Mouse (Mus musculus) MEL (cell line): ENCODE data around the gene Cyp2d22. TPM values are rescaled to one million over a fixed set of nuclear protein-coding genes. Genes with fewer than 3 reads are reported as not detected.

Source experiments
- DNase-seq: peaks from one replicate; pipeline ENCODE4 v3.0.0; 2011; ENCODE audit warnings: low read depth, low spot score
- H3K27ac ChIP-seq: 2 replicates; pipeline ENCODE4 v1.5.1; 2012; ENCODE audit warnings: low read depth, mild to moderate bottlenecking, control low read depth, low read length, moderate library complexity; ENCODE audit not compliant: control insufficient read depth
- H3K27me3 ChIP-seq, 2 experiments: fragments of 150-350 bp in 1 of 2; sonication (generic) in 1 of 2; 2 replicates each; pipeline ENCODE4 v1.6.1; 2012; ENCODE audit warnings: low read length in 2 of 2, mild to moderate bottlenecking in 2 of 2, improper control_type of control experiment in 1 of 2, moderate library complexity in 1 of 2; ENCODE audit not compliant: insufficient read depth in 2 of 2, control insufficient read depth in 1 of 2
- H3K36me3 ChIP-seq, 2 experiments: 2 replicates each; pipeline ENCODE4 v1.6.1; 2012 to 2014; ENCODE audit warnings: low read length in 2 of 2, improper control_type of control experiment in 1 of 2, inconsistent platforms in 1 of 2, mild to moderate bottlenecking in 1 of 2; ENCODE audit not compliant: insufficient read depth in 2 of 2, control insufficient read depth in 1 of 2
- H3K4me1 ChIP-seq, 2 experiments: fragments of 150-350 bp in 1 of 2; sonication (generic) in 1 of 2; 2 replicates each; pipeline ENCODE4 v1.6.1; 2012; ENCODE audit warnings: low read length in 2 of 2, improper control_type of control experiment in 1 of 2, mild to moderate bottlenecking in 1 of 2; ENCODE audit not compliant: insufficient read depth in 2 of 2, control insufficient read depth in 1 of 2
- H3K4me3 ChIP-seq, 2 experiments: fragments of 150-350 bp in 1 of 2; sonication (generic) in 1 of 2; 2 replicates each; pipeline ENCODE4 v1.5.1; 2012; ENCODE audit warnings: low read depth in 2 of 2, low read length in 2 of 2, mild to moderate bottlenecking in 2 of 2, moderate library complexity in 2 of 2, control low read depth in 1 of 2, improper control_type of control experiment in 1 of 2; ENCODE audit not compliant: control insufficient read depth in 1 of 2, insufficient read depth in 1 of 2
- H3K79me2 ChIP-seq: 2 replicates; pipeline ENCODE4 v1.6.1; 2012; ENCODE audit warnings: mild to moderate bottlenecking, low read length, moderate library complexity; ENCODE audit not compliant: control insufficient read depth, poor library complexity, insufficient read depth
- H3K9ac ChIP-seq: 2 replicates; pipeline ENCODE4 v1.6.1; 2012; ENCODE audit warnings: low read depth, mild to moderate bottlenecking, control low read depth, low read length, moderate library complexity; ENCODE audit not compliant: control insufficient read depth, poor library complexity, severe bottlenecking
- H3K9me3 ChIP-seq: fragments of 150-350 bp; sonication (generic); replicated peaks from 2 replicates; pipeline ENCODE4 v1.6.1; 2012; ENCODE audit warnings: mild to moderate bottlenecking, low read length, improper control_type of control experiment, moderate library complexity; ENCODE audit not compliant: insufficient read depth
- BHLHE40 ChIP-seq: IDR thresholded peaks from 2 replicates; pipeline ENCODE4 v1.6.1; 2012; ENCODE audit warnings: low read depth, mild to moderate bottlenecking, inconsistent platforms, low read length, improper control_type of control experiment, borderline replicate concordance
- CTCF ChIP-seq, 3 experiments: IDR thresholded peaks in 2 of 3; conservative IDR thresholded peaks in 1 of 3; 2 replicates each; pipeline ENCODE4 v1.5.1; 2011 to 2012; ENCODE audit warnings: low read length in 3 of 3, low read depth in 2 of 3, mild to moderate bottlenecking in 2 of 3, improper control_type of control experiment in 1 of 3, inconsistent platforms in 1 of 3, mixed read lengths in 1 of 3, moderate library complexity in 1 of 3; ENCODE audit not compliant: control insufficient read depth in 1 of 3, insufficient read depth in 1 of 3, poor library complexity in 1 of 3, severe bottlenecking in 1 of 3
- EP300 ChIP-seq, 2 experiments: IDR thresholded peaks; 2 replicates each; pipeline ENCODE4 v1.6.1; 2011; ENCODE audit warnings: improper control_type of control experiment in 2 of 2, low read length in 2 of 2, low read depth in 1 of 2, mild to moderate bottlenecking in 1 of 2
- GABPA ChIP-seq: IDR thresholded peaks from 2 replicates; pipeline ENCODE4 v1.6.1; 2012; ENCODE audit warnings: low read depth, mild to moderate bottlenecking, inconsistent platforms, low read length, improper control_type of control experiment, moderate library complexity
- HCFC1 ChIP-seq: IDR thresholded peaks from 2 replicates; pipeline ENCODE4 v1.6.1; 2012; ENCODE audit warnings: low read depth, mild to moderate bottlenecking, inconsistent platforms, low read length, improper control_type of control experiment, moderate library complexity
- MAFK ChIP-seq: IDR thresholded peaks from 2 replicates; pipeline ENCODE4 v1.6.1; 2011; ENCODE audit warnings: low read depth, mild to moderate bottlenecking, low read length, improper control_type of control experiment, borderline replicate concordance
- MAX ChIP-seq: IDR thresholded peaks from 2 replicates; pipeline ENCODE4 v1.6.1; 2011; ENCODE audit warnings: low read length, improper control_type of control experiment
- MAZ ChIP-seq: IDR thresholded peaks from 2 replicates; pipeline ENCODE4 v1.6.1; 2012; ENCODE audit warnings: low read depth, mild to moderate bottlenecking, inconsistent platforms, low read length, improper control_type of control experiment
- MEF2A ChIP-seq: IDR thresholded peaks from 2 replicates; pipeline ENCODE4 v1.6.1; 2014; ENCODE audit warnings: low read depth, mild to moderate bottlenecking, inconsistent platforms, low read length, improper control_type of control experiment; ENCODE audit not compliant: poor library complexity, insufficient replicate concordance, severe bottlenecking; ENCODE audit errors: extremely low read depth
- MYB ChIP-seq: IDR thresholded peaks from 2 replicates; pipeline ENCODE4 v1.6.1; 2011; ENCODE audit warnings: mild to moderate bottlenecking, low read depth, low read length, improper control_type of control experiment
- MYC ChIP-seq: IDR thresholded peaks from 2 replicates; pipeline ENCODE4 v1.6.1; 2011; ENCODE audit warnings: low read depth, mild to moderate bottlenecking, low read length, improper control_type of control experiment, moderate library complexity
- NRF1 ChIP-seq: IDR thresholded peaks from 2 replicates; pipeline ENCODE4 v1.6.1; 2014; ENCODE audit warnings: low read depth, mild to moderate bottlenecking, inconsistent platforms, low read length, improper control_type of control experiment, moderate library complexity; ENCODE audit not compliant: poor library complexity, insufficient read depth, severe bottlenecking
- POLR2A ChIP-seq, 2 experiments: IDR thresholded peaks; 2 replicates each; pipeline ENCODE4 v1.6.1; 2011 to 2012; ENCODE audit warnings: low read length in 2 of 2, mild to moderate bottlenecking in 2 of 2, control low read depth in 1 of 2, improper control_type of control experiment in 1 of 2, low read depth in 1 of 2, moderate library complexity in 1 of 2; ENCODE audit not compliant: control insufficient read depth in 1 of 2, insufficient read depth in 1 of 2, poor library complexity in 1 of 2
- POLR2AphosphoS2 ChIP-seq: IDR thresholded peaks from 2 replicates; pipeline ENCODE4 v1.6.1; 2011; ENCODE audit warnings: low read length, improper control_type of control experiment
- RAD21 ChIP-seq: IDR thresholded peaks from 2 replicates; pipeline ENCODE4 v1.6.1; 2011; ENCODE audit warnings: mild to moderate bottlenecking, low read depth, low read length, improper control_type of control experiment
- SIN3A ChIP-seq: IDR thresholded peaks from 2 replicates; pipeline ENCODE4 v1.6.1; 2012; ENCODE audit warnings: low read length, improper control_type of control experiment, inconsistent platforms
- SMC3 ChIP-seq: IDR thresholded peaks from 2 replicates; pipeline ENCODE4 v1.6.1; 2011; ENCODE audit warnings: low read depth, low read length, improper control_type of control experiment
- TAL1 ChIP-seq: IDR thresholded peaks from 2 replicates; pipeline ENCODE4 v1.6.1; 2012; ENCODE audit warnings: mild to moderate bottlenecking, inconsistent platforms, low read length, moderate library complexity, mixed read lengths
- TCF12 ChIP-seq: IDR thresholded peaks from 2 replicates; pipeline ENCODE4 v1.6.1; 2014; ENCODE audit warnings: low read depth, mild to moderate bottlenecking, inconsistent platforms, low read length, improper control_type of control experiment, moderate library complexity
- UBTF ChIP-seq: IDR thresholded peaks from 2 replicates; pipeline ENCODE4 v1.6.1; 2012; ENCODE audit warnings: low read depth, mild to moderate bottlenecking, inconsistent platforms, low read length, improper control_type of control experiment, moderate library complexity, borderline replicate concordance; ENCODE audit not compliant: insufficient read depth
- USF1 ChIP-seq: IDR thresholded peaks from 2 replicates; pipeline ENCODE4 v1.6.1; 2014; ENCODE audit warnings: low read depth, mild to moderate bottlenecking, inconsistent platforms, low read length, improper control_type of control experiment, moderate library complexity
- ZKSCAN1 ChIP-seq: IDR thresholded peaks from 2 replicates; pipeline ENCODE4 v1.6.1; 2012; ENCODE audit warnings: low read depth, mild to moderate bottlenecking, inconsistent platforms, low read length, improper control_type of control experiment, moderate library complexity
- ZNF384 ChIP-seq: IDR thresholded peaks from 2 replicates; pipeline ENCODE4 v1.6.1; 2012; ENCODE audit warnings: low read depth, mild to moderate bottlenecking, inconsistent platforms, low read length, improper control_type of control experiment
- polyA plus RNA-seq, 2 experiments: library from polyadenylated mRNA; stranded (reverse) in 1 of 2; unstranded in 1 of 2; fragments of >175 nt in 1 of 2; fragments of >200 nt in 1 of 2; gene quantifications; 2 replicates each; pipeline versions ENCODE4 v1.2.1 to v1.2.4; 2012; ENCODE audit warnings: low replicate concordance in 2 of 2, low read depth in 1 of 2; ENCODE audit not compliant: insufficient read length in 2 of 2, insufficient read depth in 1 of 2, missing spikeins in 1 of 2
- total RNA-seq: library from RNA; depleted of rRNA; stranded (reverse); fragments of 300-350 nt; gene quantifications from 2 replicates; pipeline ENCODE4 v1.2.3, GENCODE M21; 2012

Cyp2d22 gene
- total and polyA plus RNA-seq, 3 experiments, result 0.10 TPM; not detected in 2

- Histone ChIP-seq H3K79me2 (no peaks in the 10 kb centered on the region), H3K9ac (no peak overlapping the region), H3K4me1 (no peaks in the 10 kb centered on the region), H3K36me3 (no peaks in the 10 kb centered on the region), H3K27me3 (peaks cover 2 to 3% of the 10 kb centered on the region in 2 experiments; a peak in 3 of 4 replicates), H3K27ac (no peak overlapping the region), H3K9me3 (no peaks in the 10 kb centered on the region), H3K4me3 (no peak overlapping the region)
- TF ChIP-seq MAX (no peak), POLR2A (IDR thresholded peaks at IDR 0.05; ENCODE audit: control insufficient read depth in 1 of 2, insufficient read depth in 1 of 2, low read depth in 1 of 2, low read length in 2 of 2, poor library complexity in 1 of 2) (no peak), ZNF384 (no peak), UBTF (no peak), NRF1 (no peak)
- DNase-seq, result no peak
Measured at GRCm38 (mm10) chr15:82372991-82373390, 7.1 kb downstream of the Cyp2d22 start.

DNA sequence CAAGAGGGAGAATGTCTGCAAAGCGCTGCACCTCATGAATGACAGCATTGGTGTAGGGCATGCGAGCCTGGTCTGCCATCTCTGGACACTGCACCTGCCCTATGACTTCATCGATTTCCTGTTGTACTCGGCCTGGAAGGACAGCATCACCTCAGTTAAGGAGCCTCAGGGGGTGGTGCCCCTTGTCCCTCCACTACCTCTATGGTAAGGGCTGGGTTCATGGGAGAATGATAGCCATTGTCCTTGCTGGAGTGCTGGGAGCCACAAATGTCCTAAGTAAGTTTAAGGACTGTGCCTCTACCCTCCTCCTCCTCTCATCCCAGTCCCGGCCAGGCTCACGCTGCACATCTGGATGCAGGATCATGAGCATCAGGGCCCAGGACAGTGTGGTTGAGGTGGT is 7.6 kb downstream of the Cyp2d22 start:
- H3K4me3 ChIP-seq, result no peak overlapping the region
- H3K9me3 ChIP-seq, result no peaks in the 10 kb centered on the region
- H3K4me1 ChIP-seq, result no peaks in the 10 kb centered on the region
- DNase-seq, result no peak
- H3K79me2 ChIP-seq, result no peaks in the 10 kb centered on the region
- H3K27ac ChIP-seq, result no peak overlapping the region
- TF ChIP-seq EP300 (IDR thresholded peaks at IDR 0.05; ENCODE audit: low read depth in 1 of 2, low read length in 2 of 2), result no peak
- TF ChIP-seq BHLHE40, result no peak
- TF ChIP-seq SIN3A, result no peak
- no peak for TF ChIP-seq MAFK
- no peak for TF ChIP-seq POLR2A (IDR thresholded peaks at IDR 0.05; ENCODE audit: control insufficient read depth in 1 of 2, insufficient read depth in 1 of 2, low read depth in 1 of 2, low read length in 2 of 2, poor library complexity in 1 of 2)
- TF ChIP-seq GABPA, result no peak
- no peak for TF ChIP-seq MYB
- no peak for TF ChIP-seq HCFC1
- TF ChIP-seq MYC, result no peak
- no peak for TF ChIP-seq CTCF (IDR thresholded peaks at IDR 0.05 in 2 of 3, conservative IDR thresholded peaks at IDR 0.05 in 1 of 3; ENCODE audit: control insufficient read depth in 1 of 3, insufficient read depth in 1 of 3, low read depth in 2 of 3, low read length in 3 of 3, poor library complexity in 1 of 3, severe bottlenecking in 1 of 3)
- TF ChIP-seq UBTF, result no peak
- no peak for TF ChIP-seq USF1
- no peak for TF ChIP-seq MEF2A
- TF ChIP-seq RAD21, result no peak
- no peak for TF ChIP-seq MAZ
- no peak for TF ChIP-seq TAL1
- TF ChIP-seq TCF12, result no peak
- no peak for TF ChIP-seq POLR2AphosphoS2
- no peak for TF ChIP-seq ZKSCAN1
- no peak for TF ChIP-seq SMC3
- peaks cover 2 to 3% of the 10 kb centered on the region in 2 experiments; a peak in 3 of 4 replicates for H3K27me3 ChIP-seq
- H3K9ac ChIP-seq, result no peak overlapping the region
- H3K36me3 ChIP-seq, result no peaks in the 10 kb centered on the region
